Mouse (Mus musculus): ENCODE measurements at regions not wholly inside any gene's neighbourhood (a gene's known extent, or its start where the extent isn't known, plus 50 kb on each side); places are given as distances from the start of the nearest gene placed in this dataset.
"Not testable (repeated sequence)": the region's sequence is repeated elsewhere in the genome, so short reads cannot be mapped to it uniquely, and the experiment has no call there.

- DNase-seq (ENCODE audit: low read depth, low spot score): peak; percentile 80
These were observed 57.1 kb downstream of the Nap1l2 start for GRCm38 (mm10) chrX:103129347-103129746.

DNA sequence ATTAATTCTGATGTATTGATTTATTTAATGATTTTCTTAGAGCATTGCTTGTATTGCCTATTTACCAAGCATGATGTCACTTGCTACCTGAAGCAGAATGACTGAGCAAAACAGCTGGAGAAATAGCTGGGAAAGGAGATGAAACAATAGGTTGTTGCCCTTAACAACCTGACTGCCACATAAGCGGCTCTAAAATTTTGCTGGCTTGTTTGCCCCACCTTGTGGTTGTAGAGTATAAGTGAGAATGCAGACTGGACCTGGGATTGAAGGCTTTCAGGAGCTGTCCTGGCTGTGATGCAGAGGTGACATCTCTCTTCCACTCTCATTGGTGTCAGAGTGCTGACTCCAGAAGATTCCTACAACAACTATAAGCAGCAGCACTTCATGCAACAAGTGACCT is 77.3 kb downstream of the Nap1l2 start:
- DNase-seq (ENCODE audit: low read depth, low spot score): peak; percentile 33

DNA sequence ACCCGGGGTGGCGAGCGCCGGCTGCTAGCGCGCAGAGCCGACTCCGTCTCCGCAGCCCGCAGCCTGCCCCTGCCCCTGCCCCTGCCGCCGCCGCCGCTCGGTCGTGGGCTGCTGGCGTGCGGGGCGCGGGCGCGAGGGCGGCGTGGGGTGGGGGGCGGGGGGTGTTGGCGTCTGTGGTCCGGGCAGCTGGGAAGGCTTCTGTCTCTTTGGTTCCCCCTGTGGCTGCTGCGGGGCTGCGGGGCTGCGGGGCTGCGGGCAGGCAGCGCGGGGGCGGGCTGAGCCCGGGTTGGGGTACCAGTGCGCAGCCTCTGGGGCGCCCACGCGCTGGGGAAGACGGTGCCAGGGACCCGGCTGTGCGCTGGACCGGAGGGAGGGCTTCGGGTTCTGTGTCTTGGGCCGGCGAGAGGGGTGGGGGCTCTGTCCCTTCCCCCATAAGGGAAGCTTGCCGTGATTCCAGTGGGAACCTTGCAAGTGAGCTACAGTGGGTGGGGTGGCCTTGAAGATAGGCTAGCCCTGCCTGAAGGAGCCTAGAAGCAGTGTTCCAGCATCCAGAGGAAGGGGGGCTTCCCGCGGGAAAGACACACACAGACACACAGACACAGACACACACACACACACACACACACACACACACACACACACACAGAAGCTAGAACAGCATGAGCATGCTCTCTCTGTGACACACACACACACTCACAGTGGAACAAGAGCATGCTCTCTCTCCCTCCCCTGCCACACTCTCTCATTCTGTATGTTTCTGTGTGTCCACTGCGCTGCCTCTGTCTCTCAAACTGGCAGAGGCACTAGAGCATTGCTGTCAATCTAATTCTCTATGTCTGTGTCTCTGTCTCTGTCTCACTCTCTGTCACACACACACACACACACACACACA is 118.5 kb downstream of the Nap1l2 start:
- not testable (repeated sequence) for DNase-seq (ENCODE audit: low read depth, low spot score)

DNA sequence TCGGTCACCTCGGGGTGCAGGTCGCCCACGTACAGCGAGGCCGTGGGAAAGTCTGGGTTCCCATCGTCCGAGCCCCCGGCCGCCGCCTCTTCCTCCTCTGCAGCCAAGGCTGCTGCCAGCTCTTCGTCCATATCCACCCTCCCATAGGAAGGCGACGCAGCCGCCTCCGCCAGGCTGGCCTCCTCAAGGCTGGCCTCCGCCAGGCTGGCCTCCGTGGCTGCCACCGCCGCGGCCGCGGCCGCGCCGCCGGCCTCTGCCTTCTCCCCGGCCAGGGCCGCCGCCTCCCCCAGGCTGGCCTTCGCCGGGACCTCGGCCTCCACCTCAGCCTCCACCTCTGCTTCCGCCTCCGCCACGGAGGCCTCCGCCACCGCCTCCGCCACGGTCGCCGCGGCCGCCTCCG is 119.3 kb downstream of the Nap1l2 start:
- DNase-seq (ENCODE audit: low read depth, low spot score): not testable (repeated sequence)

DNA sequence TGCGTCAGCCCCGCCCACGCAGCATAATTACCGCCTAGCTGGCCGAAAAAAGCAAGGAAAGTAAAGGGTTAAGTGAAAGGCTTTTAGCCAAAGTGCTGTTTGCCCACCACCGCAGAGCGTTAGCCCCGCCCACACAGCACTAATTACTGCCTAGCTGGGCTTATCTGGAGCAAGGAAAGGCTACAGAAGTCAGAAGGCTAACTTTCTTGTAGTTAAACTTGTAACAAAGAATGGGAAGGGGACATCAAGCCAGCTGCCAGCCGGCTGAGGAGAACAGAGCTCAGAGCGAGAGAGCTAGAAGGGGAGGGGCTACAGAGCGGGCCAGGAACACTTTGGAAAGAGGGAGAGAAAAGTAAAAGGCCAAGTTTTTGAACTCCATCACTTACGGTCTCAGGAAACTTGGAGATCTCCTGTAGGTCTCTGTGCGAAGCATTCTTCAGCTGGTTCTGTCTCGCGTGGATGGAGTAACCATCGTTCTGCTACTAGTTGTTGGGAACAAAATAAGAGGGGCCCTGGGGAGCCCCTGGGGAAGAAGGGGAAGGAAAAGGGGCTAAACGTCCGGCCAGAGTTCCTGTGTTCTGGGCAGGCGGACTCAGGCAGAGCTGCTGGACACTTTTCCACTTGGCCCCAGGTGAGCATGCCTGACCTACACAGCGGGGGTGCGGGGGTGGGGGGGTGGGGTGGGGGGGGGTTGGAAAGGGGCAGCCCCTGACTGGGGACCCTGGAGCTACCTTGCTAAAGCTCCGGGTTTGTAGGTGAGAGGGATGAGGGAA is 98.3 kb downstream of the 1700018G05Rik start:
- peak; percentile 60 for DNase-seq (ENCODE audit: low read depth, low spot score)

GRCm38 (mm10) chrX:103025495-103025894 is 97.3 kb downstream of the 1700018G05Rik start:
- peak; percentile 29 for DNase-seq (ENCODE audit: low read depth, low spot score)

DNA sequence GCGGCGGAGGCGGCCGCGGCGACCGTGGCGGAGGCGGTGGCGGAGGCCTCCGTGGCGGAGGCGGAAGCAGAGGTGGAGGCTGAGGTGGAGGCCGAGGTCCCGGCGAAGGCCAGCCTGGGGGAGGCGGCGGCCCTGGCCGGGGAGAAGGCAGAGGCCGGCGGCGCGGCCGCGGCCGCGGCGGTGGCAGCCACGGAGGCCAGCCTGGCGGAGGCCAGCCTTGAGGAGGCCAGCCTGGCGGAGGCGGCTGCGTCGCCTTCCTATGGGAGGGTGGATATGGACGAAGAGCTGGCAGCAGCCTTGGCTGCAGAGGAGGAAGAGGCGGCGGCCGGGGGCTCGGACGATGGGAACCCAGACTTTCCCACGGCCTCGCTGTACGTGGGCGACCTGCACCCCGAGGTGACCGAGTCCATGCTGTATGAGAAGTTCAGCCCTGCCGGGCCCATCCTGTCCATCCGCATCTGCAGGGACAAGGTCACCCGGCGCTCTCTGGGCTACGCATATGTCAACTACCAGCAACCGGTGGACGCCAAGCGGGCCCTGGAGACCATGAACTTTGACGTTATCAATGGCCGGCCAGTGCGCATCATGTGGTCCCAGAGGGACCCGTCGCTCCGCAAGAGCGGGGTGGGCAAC is 85.4 kb downstream of the 1700018G05Rik start:
- DNase-seq (ENCODE audit: low read depth, low spot score): not testable (repeated sequence)

DNA sequence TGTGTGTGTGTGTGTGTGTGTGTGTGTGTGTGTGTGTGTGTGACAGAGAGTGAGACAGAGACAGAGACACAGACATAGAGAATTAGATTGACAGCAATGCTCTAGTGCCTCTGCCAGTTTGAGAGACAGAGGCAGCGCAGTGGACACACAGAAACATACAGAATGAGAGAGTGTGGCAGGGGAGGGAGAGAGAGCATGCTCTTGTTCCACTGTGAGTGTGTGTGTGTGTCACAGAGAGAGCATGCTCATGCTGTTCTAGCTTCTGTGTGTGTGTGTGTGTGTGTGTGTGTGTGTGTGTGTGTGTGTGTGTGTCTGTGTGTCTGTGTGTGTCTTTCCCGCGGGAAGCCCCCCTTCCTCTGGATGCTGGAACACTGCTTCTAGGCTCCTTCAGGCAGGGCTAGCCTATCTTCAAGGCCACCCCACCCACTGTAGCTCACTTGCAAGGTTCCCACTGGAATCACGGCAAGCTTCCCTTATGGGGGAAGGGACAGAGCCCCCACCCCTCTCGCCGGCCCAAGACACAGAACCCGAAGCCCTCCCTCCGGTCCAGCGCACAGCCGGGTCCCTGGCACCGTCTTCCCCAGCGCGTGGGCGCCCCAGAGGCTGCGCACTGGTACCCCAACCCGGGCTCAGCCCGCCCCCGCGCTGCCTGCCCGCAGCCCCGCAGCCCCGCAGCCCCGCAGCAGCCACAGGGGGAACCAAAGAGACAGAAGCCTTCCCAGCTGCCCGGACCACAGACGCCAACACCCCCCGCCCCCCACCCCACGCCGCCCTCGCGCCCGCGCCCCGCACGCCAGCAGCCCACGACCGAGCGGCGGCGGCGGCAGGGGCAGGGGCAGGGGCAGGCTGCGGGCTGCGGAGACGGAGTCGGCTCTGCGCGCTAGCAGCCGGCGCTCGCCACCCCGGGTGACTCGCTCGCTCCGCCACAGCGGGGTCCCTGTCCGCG is 84.4 kb downstream of the 1700018G05Rik start:
- not testable (repeated sequence) for DNase-seq (ENCODE audit: low read depth, low spot score)

DNA sequence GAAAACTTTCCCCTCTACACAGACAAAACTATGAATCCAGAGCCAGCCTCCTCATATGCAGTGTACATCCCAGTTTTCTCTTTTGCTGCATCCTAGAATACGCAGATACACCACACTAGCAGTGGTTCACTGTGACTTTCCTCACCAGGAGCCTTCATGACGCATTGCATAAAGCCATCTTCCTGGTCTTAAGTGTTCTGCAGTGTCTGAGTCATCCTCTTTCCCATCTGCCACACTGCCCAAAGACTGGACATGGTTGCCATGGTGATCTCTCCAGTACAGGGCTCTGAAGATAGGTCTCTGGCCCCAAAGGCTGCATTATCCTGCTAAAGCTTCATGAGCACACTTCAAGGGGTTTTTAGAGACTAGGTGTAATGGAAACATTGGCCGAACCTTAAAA is 65.8 kb downstream of the 1700018G05Rik start:
- not testable (repeated sequence) for DNase-seq (ENCODE audit: low read depth, low spot score)

Data from ZHBTc4 (cell line).